Mouse (Mus musculus) thymus, adult 2 months (tissue): Measurements from ENCODE around the gene Rfx1.

Experiments used
- CTCF ChIP-seq: fragments of 200-500 bp; IDR thresholded peaks from 2 replicates; pipeline ENCODE4 v1.5.1; 2012; ENCODE audit warnings: mild to moderate bottlenecking, control low read depth, low read length, moderate library complexity, borderline replicate concordance; ENCODE audit not compliant: control insufficient read depth, poor library complexity, insufficient read depth; ENCODE audit errors: extremely low read depth
- POLR2A ChIP-seq: fragments of 200-500 bp; IDR thresholded peaks from 2 replicates; pipeline ENCODE4 v1.6.1; 2012; ENCODE audit warnings: mild to moderate bottlenecking, low read length, control low read depth, moderate library complexity; ENCODE audit not compliant: control insufficient read depth, poor library complexity, insufficient read depth; ENCODE audit errors: extremely low read depth

- TF ChIP-seq CTCF (no peak), POLR2A (no peak)
These were observed 39.0 kb downstream of the Rfx1 start for GRCm38 (mm10) chr8:84105676-84106075.
